Mouse (Mus musculus) retina, adult 2 months (tissue): ENCODE data around the gene Rcbtb2.

Experiments used
- DNase-seq: peaks from one replicate; pipeline ENCODE4 v3.0.0-alpha.2; 2012; ENCODE audit warnings: low read depth, low spot score

Rcbtb2 gene

DNA sequence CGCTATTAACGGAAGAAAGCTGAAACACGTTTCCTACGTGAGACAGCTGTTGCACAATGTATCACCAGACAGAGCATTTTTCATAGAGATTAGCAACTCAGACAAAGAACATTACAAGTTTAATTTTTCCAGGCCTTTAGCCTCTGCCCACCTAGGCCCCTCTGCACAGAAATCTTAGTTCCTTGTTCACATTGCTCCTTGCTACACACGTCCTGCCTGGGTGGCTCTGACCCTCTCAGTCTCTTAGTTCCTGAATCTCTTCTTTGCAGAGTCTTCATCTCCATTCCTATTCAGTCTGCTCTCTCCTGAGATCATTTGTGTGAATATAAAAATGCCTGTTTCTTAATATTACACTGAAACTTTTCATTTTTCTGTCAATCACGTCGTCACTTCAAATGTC is 134.5 kb downstream of the Rcbtb2 start:
- DNase-seq = no peak
